Mouse (Mus musculus) E14TG2a.4 (cell line): ENCODE measurements around the gene Hagh.
A peak's percentile ranks its signal among the peaks of the same experiment; 100 is the strongest.

Source experiments
- H3K27me3 ChIP-seq: 2 replicates; pipeline ENCODE4 v1.6.1; 2014; ENCODE audit warnings: low read length, control low read depth; ENCODE audit not compliant: insufficient read depth
- H3K36me3 ChIP-seq: 2 replicates; pipeline ENCODE4 v1.6.1; 2014; ENCODE audit warnings: low read length, control low read depth; ENCODE audit not compliant: insufficient read depth
- H3K4me1 ChIP-seq: replicated peaks from 2 replicates; pipeline ENCODE4 v1.6.1; 2014; ENCODE audit warnings: low read depth, low read length, control low read depth
- H3K4me3 ChIP-seq: replicated peaks from 2 replicates; pipeline ENCODE4 v1.5.1; 2014; ENCODE audit warnings: mild to moderate bottlenecking, low read length
- H3K9me3 ChIP-seq: 2 replicates; pipeline ENCODE4 v1.6.1; 2014; ENCODE audit warnings: low read length, control low read depth
- CTCF ChIP-seq: conservative IDR thresholded peaks from 2 replicates; pipeline ENCODE4 v1.5.1; 2014; ENCODE audit warnings: low read length
- NANOG ChIP-seq: IDR thresholded peaks from 2 replicates; pipeline ENCODE4 v1.6.1; 2014; ENCODE audit warnings: borderline replicate concordance, low read length, mixed read lengths
- POU5F1 ChIP-seq: IDR thresholded peaks from 2 replicates; pipeline ENCODE4 v1.6.1; 2014; ENCODE audit warnings: low read length, borderline replicate concordance

Hagh gene

GRCm38 (mm10) chr17:24874405-24874745 lies 34.4 kb downstream of the Hagh start:
- H3K4me3 ChIP-seq: peak overlapping the region; percentile 52
- TF ChIP-seq CTCF (no peak), NANOG (no peak; the same call in 1 of the 2 replicates), POU5F1 (0 out of 2 replicates have a peak, but pooled peaks have one; percentile 34)
- H3K27me3 ChIP-seq: no peaks in the 10 kb centered on the region
- peaks cover 84% of the 10 kb centered on the region for H3K4me1 ChIP-seq
- H3K9me3 ChIP-seq: no peaks in the 10 kb centered on the region
- peaks cover 3% of the 10 kb centered on the region; the same call in 1 of the 2 replicates for H3K36me3 ChIP-seq

- peak overlapping the region; percentile 32; the same call in 1 of the 2 replicates for H3K4me3 ChIP-seq
- H3K4me1 ChIP-seq: peaks cover 86% of the 10 kb centered on the region
- TF ChIP-seq NANOG: no peak
- no peak for TF ChIP-seq POU5F1
- TF ChIP-seq CTCF: no peak
- H3K27me3 ChIP-seq: no peaks in the 10 kb centered on the region
- no peaks in the 10 kb centered on the region for H3K9me3 ChIP-seq
- H3K36me3 ChIP-seq: no peaks in the 10 kb centered on the region
Measured at GRCm38 (mm10) chr17:24874989-24875388, 35.0 kb downstream of the Hagh start.

GRCm38 (mm10) chr17:24877336-24878116 lies 37.6 kb downstream of the Hagh start:
- Histone ChIP-seq H3K36me3 (peaks cover 12% of the 10 kb centered on the region), H3K9me3 (no peaks in the 10 kb centered on the region), H3K4me1 (peaks cover 96% of the 10 kb centered on the region), H3K4me3 (peak overlapping the region; percentile 70), H3K27me3 (no peaks in the 10 kb centered on the region)
- no peak for TF ChIP-seq NANOG
- TF ChIP-seq POU5F1: no peak
- no peak for TF ChIP-seq CTCF

- Histone ChIP-seq H3K27me3 (no peaks in the 10 kb centered on the region), H3K4me1 (peaks cover 96% of the 10 kb centered on the region), H3K4me3 (peak overlapping the region; percentile 70), H3K9me3 (no peaks in the 10 kb centered on the region), H3K36me3 (peaks cover 17% of the 10 kb centered on the region)
- TF ChIP-seq NANOG (no peak), CTCF (no peak), POU5F1 (no peak)
Measured at GRCm38 (mm10) chr17:24878117-24878397, 38.1 kb downstream of the Hagh start.

GRCm38 (mm10) chr17:24878531-24878930 lies 38.6 kb downstream of the Hagh start:
- Histone ChIP-seq H3K36me3 (peaks cover 22% of the 10 kb centered on the region), H3K4me1 (peaks cover 97% of the 10 kb centered on the region), H3K27me3 (no peaks in the 10 kb centered on the region), H3K4me3 (peak overlapping the region; percentile 70), H3K9me3 (no peaks in the 10 kb centered on the region)
- TF ChIP-seq CTCF (no peak), POU5F1 (no peak), NANOG (no peak)

- H3K27me3 ChIP-seq: no peaks in the 10 kb centered on the region
- peak overlapping the region; percentile 74 for H3K4me3 ChIP-seq
- TF ChIP-seq POU5F1 (no peak), CTCF (peak; percentile 51), NANOG (no peak)
- no peaks in the 10 kb centered on the region for H3K9me3 ChIP-seq
- H3K4me1 ChIP-seq: peaks cover 88% of the 10 kb centered on the region
- peaks cover 42% of the 10 kb centered on the region for H3K36me3 ChIP-seq
Measured at GRCm38 (mm10) chr17:24881738-24882440, 41.9 kb downstream of the Hagh start.

GRCm38 (mm10) chr17:24884391-24884790 lies 44.4 kb downstream of the Hagh start:
- Histone ChIP-seq H3K27me3 (no peaks in the 10 kb centered on the region), H3K9me3 (no peaks in the 10 kb centered on the region), H3K4me1 (peaks cover 84% of the 10 kb centered on the region), H3K36me3 (peaks cover 50% of the 10 kb centered on the region), H3K4me3 (peak overlapping the region; percentile 100)
- TF ChIP-seq POU5F1 (no peak), CTCF (no peak), NANOG (no peak)

GRCm38 (mm10) chr17:24885356-24886133 lies 45.6 kb downstream of the Hagh start:
- Histone ChIP-seq H3K4me3 (peak overlapping the region; percentile 100), H3K4me1 (peaks cover 84% of the 10 kb centered on the region), H3K27me3 (no peaks in the 10 kb centered on the region), H3K36me3 (peaks cover 58% of the 10 kb centered on the region), H3K9me3 (no peaks in the 10 kb centered on the region)
- TF ChIP-seq POU5F1: no peak
